Mouse (Mus musculus): ENCODE measurements around the gene Ptprg. TPM values are rescaled to one million over a fixed set of nuclear protein-coding genes. Genes with fewer than 3 reads are reported as not detected.

The Ptprg gene
- polyA plus RNA-seq, 1 experiment from 2014 or later: 20.8 TPM

DNA sequence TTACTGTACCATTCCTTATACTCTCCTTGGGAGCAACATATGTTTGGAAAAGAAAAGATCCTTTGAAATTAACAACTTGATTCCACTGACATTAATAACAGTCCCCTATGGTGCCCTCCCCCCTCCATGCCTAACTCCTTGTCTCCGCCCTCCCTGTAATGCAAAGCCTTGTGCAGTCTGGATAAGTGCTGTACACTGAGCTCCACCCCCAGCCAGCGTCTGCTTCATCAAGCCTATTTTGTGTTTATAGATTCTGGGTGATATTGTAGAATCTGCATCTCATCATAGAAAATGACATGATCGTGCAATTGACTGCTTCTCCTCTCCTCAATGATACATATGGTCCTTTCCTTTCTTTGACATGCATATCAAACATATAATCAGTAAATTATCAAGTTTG is 337.6 kb downstream of the Ptprg start:
- no peak overlapping the region for H3K27ac ChIP-seq (ENCODE audit: low read length)

DNA sequence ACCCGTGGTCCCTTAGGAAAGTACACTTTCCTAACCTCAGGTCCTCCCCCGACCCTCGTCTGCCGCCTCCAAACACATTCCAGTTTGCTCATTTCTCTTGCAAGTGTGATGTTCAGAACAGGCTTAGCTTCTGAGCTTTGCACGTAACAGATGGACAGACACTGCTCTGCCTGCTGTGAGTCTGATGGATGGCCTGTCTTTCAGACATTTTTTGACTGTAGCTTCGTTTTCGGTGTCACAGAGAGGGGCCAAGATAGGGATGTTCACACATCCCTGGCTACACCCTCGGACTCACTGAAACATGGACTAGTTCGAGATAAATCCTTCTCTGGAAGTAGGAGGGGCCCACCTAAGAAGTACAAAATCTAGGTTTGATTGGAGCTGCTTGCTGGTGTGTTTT is 339.3 kb downstream of the Ptprg start:
- Histone ChIP-seq H3K9me3 (replicated peaks; ENCODE audit: control insufficient read depth, low read length) (no peaks in the 10 kb centered on the region), H3K36me3 (ENCODE audit: control insufficient read depth, insufficient read depth, low read length) (no peaks in the 10 kb centered on the region), H3K4me1 (ENCODE audit: control insufficient read depth, insufficient read depth, low read length) (0 out of 2 replicates have a peak, but pooled peaks cover 3% of the 10 kb centered on the region), H3K9ac (ENCODE audit: low read length) (no peak overlapping the region), H3K4me3 (replicated peaks; ENCODE audit: low read length) (no peak overlapping the region), H3K27ac (ENCODE audit: low read length) (no peak overlapping the region), H3K27me3 (ENCODE audit: control insufficient read depth, insufficient read depth, low read length) (no peaks in the 10 kb centered on the region), H3K4me2 (ENCODE audit: low read depth, low read length) (no peak overlapping the region)
- no peak for ATAC-seq (ENCODE audit: insufficient read depth, low FRiP score)
- 39% methylated on average over 9 of the region's 9 CpGs for WGBS

More for the DNA sequence above, 337.6 kb downstream of the Ptprg start:
- Histone ChIP-seq H3K9me3 (replicated peaks; ENCODE audit: control insufficient read depth, low read length) (no peaks in the 10 kb centered on the region), H3K4me2 (ENCODE audit: low read depth, low read length) (no peak overlapping the region), H3K9ac (ENCODE audit: low read length) (no peak overlapping the region), H3K4me3 (replicated peaks; ENCODE audit: low read length) (no peak overlapping the region), H3K4me1 (ENCODE audit: control insufficient read depth, insufficient read depth, low read length) (0 out of 2 replicates have a peak, but pooled peaks cover 3% of the 10 kb centered on the region), H3K27me3 (ENCODE audit: control insufficient read depth, insufficient read depth, low read length) (no peaks in the 10 kb centered on the region), H3K36me3 (ENCODE audit: control insufficient read depth, insufficient read depth, low read length) (no peaks in the 10 kb centered on the region)
- no peak for ATAC-seq (ENCODE audit: insufficient read depth, low FRiP score)
- WGBS: 50% methylated on average over 3 of the region's 3 CpGs

DNA sequence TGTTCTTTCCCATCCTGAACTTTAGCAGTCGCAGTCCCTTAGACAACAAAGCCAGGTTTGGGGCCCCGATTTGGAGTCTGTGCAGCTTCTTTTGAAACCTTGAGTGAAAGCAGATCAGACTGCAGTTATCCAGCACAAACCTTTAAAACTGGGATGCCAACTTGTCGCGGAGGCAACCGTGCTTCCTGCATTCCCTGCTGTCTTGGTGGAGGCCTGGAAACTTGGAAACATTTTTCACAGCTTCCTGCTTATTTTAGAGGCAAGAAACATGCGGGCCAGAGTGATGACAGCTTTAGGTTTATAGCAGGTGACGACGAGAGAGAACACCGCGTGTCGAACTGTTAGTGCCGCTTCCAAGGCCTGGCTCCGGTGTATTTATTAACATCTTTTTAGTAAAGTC is 342.2 kb downstream of the Ptprg start:
- Histone ChIP-seq H3K4me3 (replicated peaks; ENCODE audit: low read length) (no peak overlapping the region), H3K9me3 (replicated peaks; ENCODE audit: control insufficient read depth, low read length) (no peaks in the 10 kb centered on the region), H3K4me2 (ENCODE audit: low read depth, low read length) (no peak overlapping the region), H3K27ac (ENCODE audit: low read length) (no peak overlapping the region), H3K36me3 (ENCODE audit: control insufficient read depth, insufficient read depth, low read length) (no peaks in the 10 kb centered on the region), H3K4me1 (ENCODE audit: control insufficient read depth, insufficient read depth, low read length) (0 out of 2 replicates have a peak, but pooled peaks cover 3% of the 10 kb centered on the region), H3K9ac (ENCODE audit: low read length) (no peak overlapping the region), H3K27me3 (ENCODE audit: control insufficient read depth, insufficient read depth, low read length) (no peaks in the 10 kb centered on the region)
- ATAC-seq (ENCODE audit: insufficient read depth, low FRiP score): no peak
- 52% methylated on average over 13 of the region's 13 CpGs for WGBS

DNA sequence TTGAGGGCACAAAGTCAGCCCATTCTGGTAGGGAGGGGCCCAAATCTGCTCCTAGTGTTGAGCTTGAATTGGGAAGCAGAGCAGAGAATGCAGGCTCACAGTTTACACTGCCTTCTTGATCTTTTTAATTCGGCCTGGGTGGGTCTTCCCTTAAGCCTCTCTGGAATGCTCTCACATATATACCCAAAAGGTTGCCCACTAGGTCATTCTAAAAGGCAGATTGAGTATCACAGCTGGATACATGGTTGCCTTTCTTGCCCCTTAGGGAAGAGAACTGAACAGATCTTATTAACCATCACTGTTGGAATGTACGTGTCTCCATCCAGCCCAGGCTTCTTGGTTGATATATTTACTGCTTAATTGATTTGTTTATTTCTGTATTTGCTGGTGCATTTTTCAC is 349.5 kb downstream of the Ptprg start:
- WGBS: 55% methylated on average over 2 of the region's 2 CpGs
- Histone ChIP-seq H3K27ac (ENCODE audit: low read length) (no peak overlapping the region), H3K4me1 (ENCODE audit: control insufficient read depth, insufficient read depth, low read length) (no peaks in the 10 kb centered on the region), H3K4me2 (ENCODE audit: low read depth, low read length) (no peak overlapping the region), H3K9me3 (replicated peaks; ENCODE audit: control insufficient read depth, low read length) (no peaks in the 10 kb centered on the region), H3K4me3 (replicated peaks; ENCODE audit: low read length) (no peak overlapping the region), H3K9ac (ENCODE audit: low read length) (no peak overlapping the region), H3K27me3 (ENCODE audit: control insufficient read depth, insufficient read depth, low read length) (no peaks in the 10 kb centered on the region), H3K36me3 (ENCODE audit: control insufficient read depth, insufficient read depth, low read length) (no peaks in the 10 kb centered on the region)
- peak; percentile 7; the same call in 1 of the 2 replicates for ATAC-seq (ENCODE audit: insufficient read depth, low FRiP score)

DNA sequence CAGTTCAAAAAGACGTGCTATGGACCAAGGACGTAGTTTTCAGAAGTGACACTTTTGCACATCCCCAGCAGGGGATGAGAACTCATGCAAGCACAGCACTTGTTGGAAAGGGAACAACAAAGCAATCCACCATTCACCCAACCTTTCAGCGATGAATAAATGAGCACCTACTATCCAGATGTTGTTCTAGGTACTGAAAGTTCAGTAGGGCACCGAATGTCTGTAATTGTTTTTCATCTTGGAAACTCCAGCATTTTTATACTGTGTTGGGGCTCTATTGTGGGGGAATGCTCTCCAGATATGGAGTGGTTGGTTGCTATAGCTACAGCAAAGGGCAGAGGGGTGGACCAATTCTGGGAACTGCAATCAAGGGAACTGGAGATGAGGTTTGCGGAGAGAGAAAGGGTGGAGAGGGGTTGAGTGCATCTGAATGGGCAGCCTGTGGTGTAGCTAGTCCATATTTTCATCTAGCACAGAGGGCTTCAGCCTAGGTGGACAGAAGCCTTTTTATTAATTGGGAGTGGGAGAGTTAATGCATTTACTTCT is 352.9 kb downstream of the Ptprg start:
- WGBS: 82% methylated on average over 5 of the region's 5 CpGs
- no peak overlapping the region for H3K4me2 ChIP-seq (ENCODE audit: low read depth, low read length)
- H3K9me3 ChIP-seq (replicated peaks; ENCODE audit: control insufficient read depth, low read length): no peaks in the 10 kb centered on the region
- H3K4me1 ChIP-seq (ENCODE audit: control insufficient read depth, insufficient read depth, low read length): no peaks in the 10 kb centered on the region
- no peak overlapping the region for H3K9ac ChIP-seq (ENCODE audit: low read length)
- H3K4me3 ChIP-seq (replicated peaks; ENCODE audit: low read length): no peak overlapping the region
- H3K27ac ChIP-seq (ENCODE audit: low read length): no peak overlapping the region
- no peak for ATAC-seq (ENCODE audit: insufficient read depth, low FRiP score)
- no peaks in the 10 kb centered on the region for H3K36me3 ChIP-seq (ENCODE audit: control insufficient read depth, insufficient read depth, low read length)
- H3K27me3 ChIP-seq (ENCODE audit: control insufficient read depth, insufficient read depth, low read length): no peaks in the 10 kb centered on the region

DNA sequence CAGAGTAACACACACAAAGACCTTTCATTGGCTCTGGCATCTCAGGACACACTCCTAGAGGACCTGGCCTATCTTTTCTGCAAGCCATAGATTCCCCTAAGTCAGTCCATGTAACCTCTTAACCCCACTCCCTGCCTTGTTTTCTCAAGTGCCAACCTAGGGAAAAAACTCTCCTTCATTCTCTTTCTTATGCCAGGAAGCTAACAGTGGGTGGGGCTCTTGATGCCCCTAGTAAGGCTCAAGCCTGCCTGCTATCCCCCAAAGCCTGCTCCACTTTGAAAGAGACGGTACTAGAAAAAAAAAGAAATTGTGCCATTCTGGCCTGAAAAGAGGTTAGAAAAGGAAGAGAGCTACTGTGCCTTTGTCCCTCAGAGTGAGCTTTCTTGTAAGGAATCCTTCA is 358.9 kb downstream of the Ptprg start:
- Histone ChIP-seq H3K9ac (ENCODE audit: low read length) (no peak overlapping the region), H3K9me3 (replicated peaks; ENCODE audit: control insufficient read depth, low read length) (no peaks in the 10 kb centered on the region), H3K4me2 (ENCODE audit: low read depth, low read length) (no peak overlapping the region), H3K4me3 (replicated peaks; ENCODE audit: low read length) (no peak overlapping the region), H3K4me1 (ENCODE audit: control insufficient read depth, insufficient read depth, low read length) (no peaks in the 10 kb centered on the region), H3K27me3 (ENCODE audit: control insufficient read depth, insufficient read depth, low read length) (no peaks in the 10 kb centered on the region), H3K27ac (ENCODE audit: low read length) (no peak overlapping the region), H3K36me3 (ENCODE audit: control insufficient read depth, insufficient read depth, low read length) (no peaks in the 10 kb centered on the region)
- 93% methylated on average over 1 of the region's 1 CpGs for WGBS
- ATAC-seq (ENCODE audit: insufficient read depth, low FRiP score): no peak

DNA sequence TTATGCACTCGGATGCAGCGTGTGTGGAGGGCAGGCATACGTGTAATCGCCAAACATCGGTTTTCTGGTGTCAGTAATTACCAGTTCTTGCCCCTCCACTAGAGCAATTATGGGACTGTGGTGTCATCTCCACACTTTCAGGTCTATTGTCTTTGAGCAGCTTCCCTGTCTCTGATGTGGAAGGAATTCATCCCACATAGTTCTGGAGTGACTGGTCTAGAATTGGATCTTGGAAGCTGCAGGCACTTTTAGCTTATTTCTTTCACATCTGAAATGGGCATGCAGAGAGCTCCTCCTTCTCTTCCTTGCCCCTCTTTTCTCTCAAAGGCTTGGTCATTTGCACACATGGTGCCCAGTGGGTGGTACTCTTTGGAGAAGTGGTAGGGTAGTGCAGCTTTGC is 363.9 kb downstream of the Ptprg start:
- H3K4me3 ChIP-seq (replicated peaks; ENCODE audit: low read length): no peak overlapping the region
- H3K36me3 ChIP-seq (ENCODE audit: control insufficient read depth, insufficient read depth, low read length): no peaks in the 10 kb centered on the region
- no peak overlapping the region for H3K27ac ChIP-seq (ENCODE audit: low read length)
- no peaks in the 10 kb centered on the region for H3K4me1 ChIP-seq (ENCODE audit: control insufficient read depth, insufficient read depth, low read length)
- no peak overlapping the region for H3K9ac ChIP-seq (ENCODE audit: low read length)
- ATAC-seq (ENCODE audit: insufficient read depth, low FRiP score): no peak
- H3K27me3 ChIP-seq (ENCODE audit: control insufficient read depth, insufficient read depth, low read length): no peaks in the 10 kb centered on the region
- H3K9me3 ChIP-seq (replicated peaks; ENCODE audit: control insufficient read depth, low read length): no peaks in the 10 kb centered on the region
- 91% methylated on average over 5 of the region's 5 CpGs for WGBS
- no peak overlapping the region for H3K4me2 ChIP-seq (ENCODE audit: low read depth, low read length)

DNA sequence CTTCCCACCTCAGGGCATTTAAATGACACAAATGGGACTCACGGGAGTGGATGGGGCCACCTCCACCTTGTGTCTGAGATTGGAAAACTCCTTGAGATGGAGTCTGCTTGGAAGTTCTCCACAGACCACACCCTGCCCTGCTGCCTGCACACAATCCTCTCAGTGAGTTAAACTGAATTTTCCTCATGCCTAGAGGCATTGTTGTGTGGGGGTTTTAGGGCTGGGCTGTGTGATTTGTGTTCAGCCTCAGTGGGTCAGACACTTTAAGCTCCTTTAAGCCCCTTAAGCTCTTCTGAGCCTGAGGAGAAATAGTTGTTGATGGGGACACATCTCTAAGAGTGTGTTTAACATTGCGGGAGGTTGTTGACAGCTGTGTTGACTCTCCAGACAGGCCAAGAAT is 375.2 kb downstream of the Ptprg start:
- peak; percentile 44 for ATAC-seq (ENCODE audit: insufficient read depth, low FRiP score)
- Histone ChIP-seq H3K9me3 (replicated peaks; ENCODE audit: control insufficient read depth, low read length) (no peaks in the 10 kb centered on the region), H3K4me2 (ENCODE audit: low read depth, low read length) (no peak overlapping the region)

DNA sequence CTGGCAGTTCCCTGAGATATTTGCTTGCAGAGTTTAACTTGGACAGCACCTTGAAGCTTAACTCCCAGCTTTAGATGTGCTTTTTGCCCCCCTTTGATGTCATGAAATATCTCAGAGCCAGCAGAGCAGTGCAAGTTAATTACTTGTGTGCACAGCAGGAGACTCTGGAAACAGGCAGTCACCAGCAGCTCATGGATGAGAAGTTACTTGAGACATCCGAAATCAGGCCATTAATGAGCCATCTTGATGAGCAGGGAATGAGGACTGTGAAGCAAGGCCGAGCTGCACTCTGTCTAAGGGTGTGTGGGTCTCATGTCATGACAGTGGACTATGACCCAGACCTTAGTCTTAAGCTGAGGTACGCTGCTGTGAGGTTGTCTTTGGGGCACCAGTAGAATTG is 379.2 kb downstream of the Ptprg start:
- no peak overlapping the region for H3K27ac ChIP-seq (ENCODE audit: low read length)
- H3K9ac ChIP-seq (ENCODE audit: low read length): no peak overlapping the region
- no peak overlapping the region for H3K4me3 ChIP-seq (replicated peaks; ENCODE audit: low read length)
- WGBS: 79% methylated on average over 3 of the region's 3 CpGs
- no peak overlapping the region for H3K4me2 ChIP-seq (ENCODE audit: low read depth, low read length)
- H3K4me1 ChIP-seq (ENCODE audit: control insufficient read depth, insufficient read depth, low read length): no peaks in the 10 kb centered on the region
- H3K36me3 ChIP-seq (ENCODE audit: control insufficient read depth, insufficient read depth, low read length): no peaks in the 10 kb centered on the region
- no peaks in the 10 kb centered on the region for H3K9me3 ChIP-seq (replicated peaks; ENCODE audit: control insufficient read depth, low read length)
- ATAC-seq (ENCODE audit: insufficient read depth, low FRiP score): no peak
- H3K27me3 ChIP-seq (ENCODE audit: control insufficient read depth, insufficient read depth, low read length): no peaks in the 10 kb centered on the region

More for the DNA sequence above, 375.2 kb downstream of the Ptprg start:
- Histone ChIP-seq H3K27ac (ENCODE audit: low read length) (no peak overlapping the region), H3K9ac (ENCODE audit: low read length) (no peak overlapping the region), H3K36me3 (ENCODE audit: control insufficient read depth, insufficient read depth, low read length) (no peaks in the 10 kb centered on the region), H3K4me3 (replicated peaks; ENCODE audit: low read length) (no peak overlapping the region), H3K4me1 (ENCODE audit: control insufficient read depth, insufficient read depth, low read length) (no peaks in the 10 kb centered on the region), H3K27me3 (ENCODE audit: control insufficient read depth, insufficient read depth, low read length) (no peaks in the 10 kb centered on the region)
- 39% methylated on average over 2 of the region's 2 CpGs for WGBS
